Mouse (Mus musculus): ENCODE data around the gene Slc4a10.

- TF ChIP-seq CTCF (IDR thresholded peaks at IDR 0.05; ENCODE audit: control insufficient read depth, insufficient read depth, insufficient read length) (no peak), USF1 (IDR thresholded peaks at IDR 0.05; ENCODE audit: low read depth) (no peak), MYOG (IDR thresholded peaks at IDR 0.05; ENCODE audit: control insufficient read depth, extremely low read depth, insufficient read length) (no peak), MYOD1 (IDR thresholded peaks at IDR 0.05; ENCODE audit: control insufficient read depth, insufficient read length, low read depth) (no peak)
Measured at GRCm38 (mm10) chr2:62360872-62361271, 314.6 kb downstream of the Slc4a10 start.
